Mouse (Mus musculus): ENCODE measurements around the gene Gm17606. TPM values are rescaled to one million over a fixed set of nuclear protein-coding genes. Genes with fewer than 3 reads are reported as not detected.

The Gm17606 gene
- polyA plus RNA-seq, 1 experiment from 2014 or later, result not detected

DNA sequence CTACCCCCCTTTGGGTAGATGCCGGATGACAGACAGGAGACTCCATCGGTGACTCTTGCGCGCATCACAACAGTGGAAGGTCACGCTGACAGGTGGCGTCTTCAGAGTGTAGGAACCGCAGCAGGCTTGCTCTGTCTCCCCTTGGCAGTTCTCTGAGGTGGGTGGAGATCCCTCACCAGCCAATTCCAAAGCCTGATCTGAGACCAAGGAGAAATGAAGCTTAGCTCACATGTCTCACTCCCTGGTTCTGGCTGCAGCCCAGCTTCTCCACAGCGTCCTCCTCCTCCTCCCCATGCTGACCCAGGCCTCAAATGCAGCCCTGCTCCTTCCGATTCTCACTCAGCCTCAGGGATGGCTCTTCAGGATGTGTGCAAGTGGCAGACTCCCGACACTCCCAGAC, 15.8 kb upstream of the Gm17606 start:
- Histone ChIP-seq H3K9me3 (ENCODE audit: low read depth, low read length) (no peaks in the 10 kb centered on the region), H3K9ac (no peak overlapping the region), H3K4me1 (ENCODE audit: insufficient read depth) (no peaks in the 10 kb centered on the region), H3K4me2 (no peak overlapping the region), H3K27me3 (ENCODE audit: insufficient read depth, low read length) (no peaks in the 10 kb centered on the region), H3K27ac (ENCODE audit: low read depth) (no peak overlapping the region), H3K36me3 (ENCODE audit: insufficient read depth) (no peaks in the 10 kb centered on the region), H3K4me3 (ENCODE audit: low read depth, low read length) (no peak overlapping the region)
- TF ChIP-seq CTCF (IDR thresholded peaks at IDR 0.05; ENCODE audit: low read depth), result no peak
- no peak for DNase-seq
- 62% methylated on average over 10 of the region's 10 CpGs for WGBS
- no peak for ATAC-seq (ENCODE audit: insufficient read depth)

DNA sequence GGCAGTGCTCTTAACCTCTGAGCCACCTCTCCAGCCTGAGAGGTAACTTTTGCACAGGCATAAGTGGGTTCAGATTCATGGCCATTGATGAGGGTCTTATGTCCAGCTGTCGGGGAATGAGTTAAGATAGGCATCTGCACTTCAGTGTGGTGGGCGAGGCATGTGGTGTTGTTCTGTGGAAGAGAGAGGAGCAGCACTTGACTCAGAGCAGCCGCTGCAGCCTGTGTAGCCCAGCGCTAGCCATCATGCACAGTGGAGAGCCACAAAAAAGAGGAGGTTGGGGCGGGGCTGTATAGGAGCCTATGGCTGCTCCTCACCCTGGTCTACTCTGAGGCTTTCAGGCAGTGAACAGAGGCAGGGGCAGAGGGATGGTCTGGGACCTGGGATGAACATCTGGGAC, 12.6 kb upstream of the Gm17606 start:
- Histone ChIP-seq H3K9ac (no peak overlapping the region), H3K4me2 (no peak overlapping the region), H3K27ac (ENCODE audit: low read depth) (0 out of 2 replicates have a peak overlapping the region, but pooled peaks have one; percentile 18), H3K4me3 (ENCODE audit: low read depth, low read length) (no peak overlapping the region), H3K9me3 (ENCODE audit: low read depth, low read length) (no peaks in the 10 kb centered on the region), H3K4me1 (ENCODE audit: insufficient read depth) (no peaks in the 10 kb centered on the region), H3K27me3 (ENCODE audit: insufficient read depth, low read length) (no peaks in the 10 kb centered on the region), H3K36me3 (ENCODE audit: insufficient read depth) (peaks cover 30% of the 10 kb centered on the region)
- 68% methylated on average over 5 of the region's 5 CpGs for WGBS
- ATAC-seq (ENCODE audit: insufficient read depth), result no peak
- no peak for TF ChIP-seq CTCF (IDR thresholded peaks at IDR 0.05; ENCODE audit: low read depth)
- no peak for DNase-seq

DNA sequence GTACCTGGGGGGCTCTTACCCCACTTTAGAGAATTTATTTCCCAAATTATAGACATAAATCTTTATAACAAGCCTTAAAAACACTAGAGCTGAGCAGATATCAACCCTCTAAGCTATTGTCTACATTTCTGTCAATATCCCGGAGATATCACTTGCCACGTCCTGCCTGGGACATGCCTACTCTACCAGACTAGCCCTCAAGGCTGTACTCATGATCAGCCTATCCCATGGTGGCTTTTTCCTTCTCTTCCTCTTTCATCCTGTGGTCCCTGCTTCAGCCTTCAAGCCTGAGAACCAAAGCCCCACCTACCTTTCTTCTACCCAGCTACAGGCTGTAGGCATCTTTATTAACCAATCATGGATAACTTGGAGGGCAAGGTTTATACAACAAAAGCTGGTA, 11.0 kb upstream of the Gm17606 start:
- ATAC-seq (ENCODE audit: insufficient read depth), result no peak
- H3K9me3 ChIP-seq (ENCODE audit: low read depth, low read length), result no peaks in the 10 kb centered on the region

GRCm38 (mm10) chr14:54630583-54631239, 10.0 kb upstream of the Gm17606 start:
- no peak for ATAC-seq (ENCODE audit: insufficient read depth)
- no peaks in the 10 kb centered on the region for H3K27me3 ChIP-seq (ENCODE audit: insufficient read depth, low read length)
- WGBS, result 75% methylated on average over 11 of the region's 11 CpGs
- H3K4me1 ChIP-seq (ENCODE audit: insufficient read depth), result no peaks in the 10 kb centered on the region
- DNase-seq, result no peak
- H3K36me3 ChIP-seq (ENCODE audit: insufficient read depth), result peaks cover 47% of the 10 kb centered on the region
- H3K4me2 ChIP-seq, result no peak overlapping the region
- no peak for TF ChIP-seq CTCF (IDR thresholded peaks at IDR 0.05; ENCODE audit: low read depth)
- H3K9ac ChIP-seq, result no peak overlapping the region
- no peak overlapping the region for H3K27ac ChIP-seq (ENCODE audit: low read depth)
- no peak overlapping the region for H3K4me3 ChIP-seq (ENCODE audit: low read depth, low read length)
- H3K9me3 ChIP-seq (ENCODE audit: low read depth, low read length), result no peaks in the 10 kb centered on the region

More for the DNA sequence above, 11.0 kb upstream of the Gm17606 start:
- Histone ChIP-seq H3K27me3 (ENCODE audit: insufficient read depth, low read length) (no peaks in the 10 kb centered on the region), H3K4me3 (ENCODE audit: low read depth, low read length) (no peak overlapping the region), H3K9ac (no peak overlapping the region), H3K4me2 (no peak overlapping the region), H3K36me3 (ENCODE audit: insufficient read depth) (peaks cover 46% of the 10 kb centered on the region), H3K4me1 (ENCODE audit: insufficient read depth) (no peaks in the 10 kb centered on the region), H3K27ac (ENCODE audit: low read depth) (no peak overlapping the region)
- TF ChIP-seq CTCF (IDR thresholded peaks at IDR 0.05; ENCODE audit: low read depth), result no peak
- no peak for DNase-seq
- WGBS, result 77% methylated on average over 2 of the region's 2 CpGs

- peaks cover 51% of the 10 kb centered on the region for H3K36me3 ChIP-seq (ENCODE audit: insufficient read depth)
- H3K27me3 ChIP-seq (ENCODE audit: insufficient read depth, low read length), result no peaks in the 10 kb centered on the region
- H3K4me2 ChIP-seq, result no peak overlapping the region
- H3K27ac ChIP-seq (ENCODE audit: low read depth), result no peak overlapping the region
- no peaks in the 10 kb centered on the region for H3K9me3 ChIP-seq (ENCODE audit: low read depth, low read length)
- no peak overlapping the region for H3K9ac ChIP-seq
- DNase-seq, result no peak
- no peaks in the 10 kb centered on the region for H3K4me1 ChIP-seq (ENCODE audit: insufficient read depth)
- no peak for ATAC-seq (ENCODE audit: insufficient read depth)
- H3K4me3 ChIP-seq (ENCODE audit: low read depth, low read length), result no peak overlapping the region
- TF ChIP-seq CTCF (IDR thresholded peaks at IDR 0.05; ENCODE audit: low read depth), result no peak
- WGBS, result 62% methylated on average over 4 of the region's 4 CpGs
Measured at GRCm38 (mm10) chr14:54631240-54631599, 9.5 kb upstream of the Gm17606 start.

- Histone ChIP-seq H3K4me2 (no peak overlapping the region), H3K9me3 (ENCODE audit: low read depth, low read length) (no peaks in the 10 kb centered on the region), H3K36me3 (ENCODE audit: insufficient read depth) (peaks cover 61% of the 10 kb centered on the region), H3K4me3 (ENCODE audit: low read depth, low read length) (no peak overlapping the region), H3K4me1 (ENCODE audit: insufficient read depth) (no peaks in the 10 kb centered on the region), H3K27ac (ENCODE audit: low read depth) (no peak overlapping the region), H3K27me3 (ENCODE audit: insufficient read depth, low read length) (no peaks in the 10 kb centered on the region), H3K9ac (no peak overlapping the region)
- ATAC-seq (ENCODE audit: insufficient read depth), result no peak
- 86% methylated on average over 25 of the region's 37 CpGs for WGBS
- no peak for DNase-seq
- TF ChIP-seq CTCF (IDR thresholded peaks at IDR 0.05; ENCODE audit: low read depth), result no peak
Measured at GRCm38 (mm10) chr14:54632252-54632651, 8.5 kb upstream of the Gm17606 start.

DNA sequence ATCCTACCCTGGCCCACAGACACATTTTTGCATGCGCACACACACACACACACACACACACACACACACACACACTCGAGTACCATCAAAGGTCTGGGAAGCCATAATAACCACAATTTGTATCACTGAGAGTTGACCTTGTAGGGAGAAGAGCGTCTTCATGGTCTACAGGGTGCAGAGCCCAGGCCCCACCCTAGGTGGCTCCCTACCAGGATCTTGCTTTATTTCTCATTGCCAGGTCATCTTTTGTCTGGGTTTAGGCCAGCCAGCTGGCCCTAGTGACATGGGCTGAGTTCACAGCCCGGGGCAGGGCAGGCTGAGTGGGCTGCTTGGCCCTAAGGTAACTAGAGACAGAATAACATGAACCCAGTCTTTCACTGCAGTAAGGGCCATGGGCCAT, 6.6 kb upstream of the Gm17606 start:
- TF ChIP-seq CTCF (IDR thresholded peaks at IDR 0.05; ENCODE audit: low read depth), result peak; percentile 14; the same call in 1 of the 2 replicates
- Histone ChIP-seq H3K9ac (no peak overlapping the region), H3K27ac (ENCODE audit: low read depth) (no peak overlapping the region), H3K4me1 (ENCODE audit: insufficient read depth) (no peaks in the 10 kb centered on the region), H3K4me2 (no peak overlapping the region), H3K36me3 (ENCODE audit: insufficient read depth) (peaks cover 79% of the 10 kb centered on the region), H3K27me3 (ENCODE audit: insufficient read depth, low read length) (no peaks in the 10 kb centered on the region), H3K9me3 (ENCODE audit: low read depth, low read length) (no peaks in the 10 kb centered on the region), H3K4me3 (ENCODE audit: low read depth, low read length) (no peak overlapping the region)
- ATAC-seq (ENCODE audit: insufficient read depth) (no peak), DNase-seq (no peak)
- 86% methylated on average over 4 of the region's 4 CpGs for whole genome bisulfite sequencing

Measured in lung, embryonic 14.5 days (tissue).